Mouse (Mus musculus): ENCODE results near the gene Rhox2b. TPM values are rescaled to one million over a fixed set of nuclear protein-coding genes. Genes with fewer than 3 reads are reported as not detected.
"Not testable (repeated sequence)": the region's sequence is repeated elsewhere in the genome, so short reads cannot be mapped to it uniquely, and the experiment has no call there.

The Rhox2b gene
- not detected in 2 replicates for polyA plus RNA-seq (2014; fragmentation: Nextera tagmentation; extraction: Ambion mirVana)

DNA sequence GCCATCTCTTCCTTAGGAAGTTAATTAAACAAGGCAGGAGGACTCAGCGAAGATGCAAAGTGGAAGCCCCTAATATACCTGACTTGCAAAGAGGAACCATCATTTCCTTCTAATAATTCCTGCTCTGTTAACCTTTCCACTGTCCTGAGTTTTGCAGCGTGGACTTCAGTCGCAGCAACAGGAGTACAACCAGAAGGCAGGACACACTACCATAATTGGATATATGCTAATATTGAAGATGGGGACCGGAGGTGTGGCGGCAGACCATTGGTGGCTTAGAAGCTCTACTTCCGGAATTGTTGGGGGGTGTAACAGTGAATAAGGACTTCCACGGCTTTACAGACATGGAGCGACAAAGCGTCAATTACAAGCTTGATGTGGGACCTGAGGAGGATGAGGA, at the start of gene Rhox2b:
Gene Rhox2b, plus strand, starts transcription at position 301 of the 400 bp plus-strand sequence.
- not testable (repeated sequence) for H3K4me2 ChIP-seq (ENCODE audit: low read length); ATAC-seq (replicated peaks; ENCODE audit: low FRiP score, low TSS enrichment, low read depth); DNase-seq (ENCODE audit: low spot score); H3K9me3 ChIP-seq (ENCODE audit: control insufficient read depth, low read length); H3K36me3 ChIP-seq (ENCODE audit: control insufficient read depth, insufficient read depth, low read length); H3K27ac ChIP-seq (ENCODE audit: low read depth); H3K27me3 ChIP-seq (replicated peaks; ENCODE audit: control insufficient read depth, insufficient read depth, low read length); H3K9ac ChIP-seq (ENCODE audit: low read length); H3K4me3 ChIP-seq (ENCODE audit: low read depth, low read length); H3K4me1 ChIP-seq (replicated peaks; ENCODE audit: control insufficient read depth, insufficient read depth, low read length)
- no CpG with 5 or more reads among the region's 9 CpGs for WGBS

DNA sequence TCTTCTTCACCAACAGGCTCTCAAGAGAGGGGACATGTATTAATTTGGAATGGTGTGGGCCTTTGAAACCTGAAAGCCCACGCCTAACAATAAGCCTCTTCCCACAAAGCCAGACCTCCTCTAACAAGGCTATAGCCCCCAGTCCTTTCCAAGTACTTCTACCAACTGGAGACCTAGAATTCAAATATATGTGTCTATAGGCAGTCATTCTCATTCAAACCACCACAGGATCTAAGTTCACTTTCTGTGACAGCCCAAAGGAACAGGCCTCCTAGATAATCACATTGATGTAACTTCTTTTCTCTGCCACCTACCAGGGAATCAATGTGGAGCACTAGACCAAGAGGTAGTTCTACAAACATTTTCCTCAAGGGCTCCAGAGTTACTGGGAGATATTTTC, 32.1 kb upstream of the Rhox2b start, which contains the start of gene Rhox3a2:
Gene Rhox3a2, plus strand, starts transcription at position 301 of the 400 bp plus-strand sequence.
- WGBS: no CpG with 5 or more reads among the region's 1 CpGs

DNA sequence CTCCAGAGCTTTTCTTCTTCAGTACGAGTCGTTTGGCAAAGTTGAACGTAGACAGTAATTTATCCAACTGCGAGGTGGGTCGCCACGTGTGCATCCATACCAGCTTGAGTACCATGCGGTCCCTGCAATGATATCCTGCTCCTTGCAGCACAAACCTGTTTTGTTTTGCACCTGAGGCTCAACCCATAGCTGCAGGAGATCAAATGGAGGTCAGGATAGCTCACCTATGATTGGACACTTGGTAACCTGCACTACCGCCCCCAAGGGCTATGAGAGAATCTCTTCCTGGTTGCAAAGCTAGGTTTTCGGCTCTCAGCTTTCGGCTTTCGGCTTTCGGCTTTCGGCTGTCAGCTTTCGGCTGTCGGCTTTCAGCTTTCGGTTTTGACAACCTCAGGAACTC, 21.3 kb upstream of the Rhox2b start, which contains the start of gene Rhox4a2:
Gene Rhox4a2, plus strand, starts transcription at position 301 of the 400 bp plus-strand sequence.
- H3K27me3 ChIP-seq (replicated peaks; ENCODE audit: control insufficient read depth, insufficient read depth, low read length); H3K9me3 ChIP-seq (ENCODE audit: control insufficient read depth, low read length); H3K27ac ChIP-seq (ENCODE audit: low read depth); H3K4me3 ChIP-seq (ENCODE audit: low read depth, low read length); H3K4me1 ChIP-seq (replicated peaks; ENCODE audit: control insufficient read depth, insufficient read depth, low read length); ATAC-seq (replicated peaks; ENCODE audit: low FRiP score, low TSS enrichment, low read depth); H3K9ac ChIP-seq (ENCODE audit: low read length); H3K36me3 ChIP-seq (ENCODE audit: control insufficient read depth, insufficient read depth, low read length); H3K4me2 ChIP-seq (ENCODE audit: low read length); DNase-seq (ENCODE audit: low spot score): not testable (repeated sequence)
- WGBS: 97% methylated on average over 8 of the region's 16 CpGs

More for the DNA sequence above, 32.1 kb upstream of the Rhox2b start, which contains the start of gene Rhox3a2:
- not testable (repeated sequence) for H3K4me1 ChIP-seq (replicated peaks; ENCODE audit: control insufficient read depth, insufficient read depth, low read length); H3K27me3 ChIP-seq (replicated peaks; ENCODE audit: control insufficient read depth, insufficient read depth, low read length); H3K9me3 ChIP-seq (ENCODE audit: control insufficient read depth, low read length); H3K9ac ChIP-seq (ENCODE audit: low read length); ATAC-seq (replicated peaks; ENCODE audit: low FRiP score, low TSS enrichment, low read depth); H3K4me3 ChIP-seq (ENCODE audit: low read depth, low read length); DNase-seq (ENCODE audit: low spot score); H3K4me2 ChIP-seq (ENCODE audit: low read length); H3K36me3 ChIP-seq (ENCODE audit: control insufficient read depth, insufficient read depth, low read length); H3K27ac ChIP-seq (ENCODE audit: low read depth)

DNA sequence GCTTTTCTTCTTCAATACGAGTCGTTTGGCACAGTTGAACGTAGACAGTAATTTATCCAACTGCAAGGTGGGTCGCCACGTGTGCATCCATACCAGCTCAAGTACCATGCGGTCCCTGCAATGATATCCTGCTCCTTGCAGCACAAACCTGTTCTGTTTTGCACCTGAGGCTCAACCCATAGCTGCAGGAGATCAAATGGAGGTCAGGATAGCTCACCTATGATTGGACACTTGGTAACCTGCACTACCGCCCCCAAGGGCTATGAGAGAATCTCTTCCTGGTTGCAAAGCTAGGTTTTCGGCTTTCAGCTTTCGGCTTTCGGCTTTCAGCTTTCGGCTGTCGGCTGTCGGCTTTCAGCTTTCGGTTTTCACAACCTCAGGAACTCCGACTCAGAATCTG, 20.3 kb downstream of the Rhox2b start, which contains the start of gene Rhox4b:
Gene Rhox4b, plus strand, starts transcription at position 301 of the 400 bp plus-strand sequence.
- not testable (repeated sequence) for H3K4me1 ChIP-seq (replicated peaks; ENCODE audit: control insufficient read depth, insufficient read depth, low read length); H3K27me3 ChIP-seq (replicated peaks; ENCODE audit: control insufficient read depth, insufficient read depth, low read length); H3K36me3 ChIP-seq (ENCODE audit: control insufficient read depth, insufficient read depth, low read length); H3K9ac ChIP-seq (ENCODE audit: low read length); H3K9me3 ChIP-seq (ENCODE audit: control insufficient read depth, low read length); DNase-seq (ENCODE audit: low spot score); H3K27ac ChIP-seq (ENCODE audit: low read depth); ATAC-seq (replicated peaks; ENCODE audit: low FRiP score, low TSS enrichment, low read depth); H3K4me2 ChIP-seq (ENCODE audit: low read length); H3K4me3 ChIP-seq (ENCODE audit: low read depth, low read length)
- WGBS: 86% methylated on average over 14 of the region's 15 CpGs

DNA sequence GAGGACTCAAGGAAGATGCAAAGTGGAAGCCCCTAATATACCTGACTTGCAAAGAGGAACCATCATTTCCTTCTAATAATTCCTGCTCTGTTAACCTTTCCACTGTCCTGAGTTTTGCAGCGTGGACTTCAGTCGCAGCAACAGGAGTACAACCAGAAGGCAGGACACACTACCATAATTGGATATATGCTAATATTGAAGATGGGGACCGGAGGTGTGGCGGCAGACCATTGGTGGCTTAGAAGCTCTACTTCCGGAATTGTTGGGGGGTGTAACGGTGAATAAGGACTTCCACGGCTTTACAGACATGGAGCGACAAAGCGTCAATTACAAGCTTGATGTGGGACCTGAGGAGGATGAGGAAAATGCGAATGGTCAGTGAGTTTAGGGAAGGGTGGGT, 41.5 kb downstream of the Rhox2b start, which contains the start of gene Rhox2c:
Gene Rhox2c, plus strand, starts transcription at position 301 of the 400 bp plus-strand sequence.
- H3K27ac ChIP-seq (ENCODE audit: low read depth); ATAC-seq (replicated peaks; ENCODE audit: low FRiP score, low TSS enrichment, low read depth); H3K36me3 ChIP-seq (ENCODE audit: control insufficient read depth, insufficient read depth, low read length); DNase-seq (ENCODE audit: low spot score); H3K27me3 ChIP-seq (replicated peaks; ENCODE audit: control insufficient read depth, insufficient read depth, low read length); H3K4me2 ChIP-seq (ENCODE audit: low read length); H3K4me1 ChIP-seq (replicated peaks; ENCODE audit: control insufficient read depth, insufficient read depth, low read length); H3K9me3 ChIP-seq (ENCODE audit: control insufficient read depth, low read length); H3K9ac ChIP-seq (ENCODE audit: low read length); H3K4me3 ChIP-seq (ENCODE audit: low read depth, low read length): not testable (repeated sequence)
- 95% methylated on average over 5 of the region's 10 CpGs for WGBS

DNA sequence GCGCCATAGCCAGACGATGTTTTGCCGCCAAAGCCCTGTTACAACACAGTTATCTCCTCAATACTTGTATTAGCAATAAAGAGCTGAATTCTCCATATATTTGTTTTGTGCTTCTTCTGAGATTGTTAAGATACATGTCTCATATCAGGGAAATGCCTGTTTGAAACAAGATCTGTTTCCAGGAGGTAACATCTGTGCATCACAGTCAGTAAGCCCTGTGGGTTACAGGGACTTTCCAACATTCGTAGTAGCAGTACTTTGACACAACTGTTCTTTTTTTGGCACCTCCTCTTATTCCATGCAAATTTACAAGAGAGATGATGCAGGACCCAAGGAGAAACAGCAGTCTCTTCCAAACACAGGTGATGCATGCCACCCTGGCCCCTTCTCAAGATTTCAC, 46.4 kb downstream of the Rhox2b start, which contains the start of gene Rhox3c:
Gene Rhox3c, plus strand, starts transcription at position 301 of the 400 bp plus-strand sequence.
- H3K27me3 ChIP-seq (replicated peaks; ENCODE audit: control insufficient read depth, insufficient read depth, low read length); ATAC-seq (replicated peaks; ENCODE audit: low FRiP score, low TSS enrichment, low read depth); H3K9me3 ChIP-seq (ENCODE audit: control insufficient read depth, low read length); H3K9ac ChIP-seq (ENCODE audit: low read length); H3K4me1 ChIP-seq (replicated peaks; ENCODE audit: control insufficient read depth, insufficient read depth, low read length); H3K4me2 ChIP-seq (ENCODE audit: low read length); H3K27ac ChIP-seq (ENCODE audit: low read depth); H3K36me3 ChIP-seq (ENCODE audit: control insufficient read depth, insufficient read depth, low read length); DNase-seq (ENCODE audit: low spot score); H3K4me3 ChIP-seq (ENCODE audit: low read depth, low read length): not testable (repeated sequence)
- 84% methylated on average over 3 of the region's 4 CpGs for WGBS

Other genes with a start within 250 kb of the Rhox2b start
- gene Akap14, start 243.2 kb upstream of the Rhox2b start, polyA plus RNA-seq (2014; fragmentation: Nextera tagmentation; extraction: Ambion mirVana): not detected in 2 replicates
- gene Ndufa1, start 220.9 kb upstream of the Rhox2b start, polyA plus RNA-seq (2014; fragmentation: Nextera tagmentation; extraction: Ambion mirVana): 412 and 460 TPM in 2 replicates
- 10.0 and 10.4 TPM in 2 replicates for gene Rnf113a1, start 220.8 kb upstream of the Rhox2b start, polyA plus RNA-seq (2014; fragmentation: Nextera tagmentation; extraction: Ambion mirVana)
- not detected in 2 replicates for gene Gm9, start 201.0 kb upstream of the Rhox2b start, polyA plus RNA-seq (2014; fragmentation: Nextera tagmentation; extraction: Ambion mirVana)
- not detected in 2 replicates for gene Rhox1, start 189.8 kb upstream of the Rhox2b start, polyA plus RNA-seq (2014; fragmentation: Nextera tagmentation; extraction: Ambion mirVana)
- gene Rhox2a, start 167.1 kb upstream of the Rhox2b start, polyA plus RNA-seq (2014; fragmentation: Nextera tagmentation; extraction: Ambion mirVana): not detected in 2 replicates
- not detected in 2 replicates for gene Rhox3a, start 162.1 kb upstream of the Rhox2b start, polyA plus RNA-seq (2014; fragmentation: Nextera tagmentation; extraction: Ambion mirVana)
- not detected in 2 replicates for gene Rhox4a, start 146.7 kb upstream of the Rhox2b start, polyA plus RNA-seq (2014; fragmentation: Nextera tagmentation; extraction: Ambion mirVana)
- not detected in 2 replicates for gene Rhox3a2, start 32.0 kb upstream of the Rhox2b start, polyA plus RNA-seq (2014; fragmentation: Nextera tagmentation; extraction: Ambion mirVana)
- not detected in 2 replicates for gene Rhox4a2, start 21.2 kb upstream of the Rhox2b start, polyA plus RNA-seq (2014; fragmentation: Nextera tagmentation; extraction: Ambion mirVana)
- gene Rhox4b, start 20.4 kb downstream of the Rhox2b start, polyA plus RNA-seq (2014; fragmentation: Nextera tagmentation; extraction: Ambion mirVana): not detected in 2 replicates
- gene Rhox2c, start 41.6 kb downstream of the Rhox2b start, polyA plus RNA-seq (2014; fragmentation: Nextera tagmentation; extraction: Ambion mirVana): not detected in 2 replicates
- gene Rhox3c, start 46.5 kb downstream of the Rhox2b start, polyA plus RNA-seq (2014; fragmentation: Nextera tagmentation; extraction: Ambion mirVana): not detected in 2 replicates
- not detected in 2 replicates for gene Rhox4c, start 68.3 kb downstream of the Rhox2b start, polyA plus RNA-seq (2014; fragmentation: Nextera tagmentation; extraction: Ambion mirVana)
- gene Rhox2d, start 81.4 kb downstream of the Rhox2b start, polyA plus RNA-seq (2014; fragmentation: Nextera tagmentation; extraction: Ambion mirVana): not detected in 2 replicates
- gene Rhox4d, start 102.3 kb downstream of the Rhox2b start, polyA plus RNA-seq (2014; fragmentation: Nextera tagmentation; extraction: Ambion mirVana): 0.13 TPM in 1 of 2 replicates, not detected in the other
- gene Rhox2e, start 118.4 kb downstream of the Rhox2b start, polyA plus RNA-seq (2014; fragmentation: Nextera tagmentation; extraction: Ambion mirVana): not detected in 2 replicates
- gene Rhox3e, start 130.0 kb downstream of the Rhox2b start, polyA plus RNA-seq (2014; fragmentation: Nextera tagmentation; extraction: Ambion mirVana): not detected in 2 replicates
- gene Rhox4e, start 145.3 kb downstream of the Rhox2b start, polyA plus RNA-seq (2014; fragmentation: Nextera tagmentation; extraction: Ambion mirVana): not detected in 2 replicates
- gene Rhox2f, start 159.3 kb downstream of the Rhox2b start, polyA plus RNA-seq (2014; fragmentation: Nextera tagmentation; extraction: Ambion mirVana): 0.23 TPM in 1 of 2 replicates, not detected in the other
- gene Rhox3f, start 168.9 kb downstream of the Rhox2b start, polyA plus RNA-seq (2014; fragmentation: Nextera tagmentation; extraction: Ambion mirVana): not detected in 2 replicates
- gene Rhox4f, start 195.6 kb downstream of the Rhox2b start, polyA plus RNA-seq (2014; fragmentation: Nextera tagmentation; extraction: Ambion mirVana): not detected in 2 replicates
- gene Rhox3g, start 216.5 kb downstream of the Rhox2b start, polyA plus RNA-seq (2014; fragmentation: Nextera tagmentation; extraction: Ambion mirVana): not detected in 2 replicates
- gene Rhox2g, start 231.4 kb downstream of the Rhox2b start, polyA plus RNA-seq (2014; fragmentation: Nextera tagmentation; extraction: Ambion mirVana): not detected in 2 replicates
- gene Rhox4g, start 239.3 kb downstream of the Rhox2b start, polyA plus RNA-seq (2014; fragmentation: Nextera tagmentation; extraction: Ambion mirVana): not detected in 2 replicates

All from intestine, embryonic 14.5 days (tissue).